In the genomic region with DNA sequence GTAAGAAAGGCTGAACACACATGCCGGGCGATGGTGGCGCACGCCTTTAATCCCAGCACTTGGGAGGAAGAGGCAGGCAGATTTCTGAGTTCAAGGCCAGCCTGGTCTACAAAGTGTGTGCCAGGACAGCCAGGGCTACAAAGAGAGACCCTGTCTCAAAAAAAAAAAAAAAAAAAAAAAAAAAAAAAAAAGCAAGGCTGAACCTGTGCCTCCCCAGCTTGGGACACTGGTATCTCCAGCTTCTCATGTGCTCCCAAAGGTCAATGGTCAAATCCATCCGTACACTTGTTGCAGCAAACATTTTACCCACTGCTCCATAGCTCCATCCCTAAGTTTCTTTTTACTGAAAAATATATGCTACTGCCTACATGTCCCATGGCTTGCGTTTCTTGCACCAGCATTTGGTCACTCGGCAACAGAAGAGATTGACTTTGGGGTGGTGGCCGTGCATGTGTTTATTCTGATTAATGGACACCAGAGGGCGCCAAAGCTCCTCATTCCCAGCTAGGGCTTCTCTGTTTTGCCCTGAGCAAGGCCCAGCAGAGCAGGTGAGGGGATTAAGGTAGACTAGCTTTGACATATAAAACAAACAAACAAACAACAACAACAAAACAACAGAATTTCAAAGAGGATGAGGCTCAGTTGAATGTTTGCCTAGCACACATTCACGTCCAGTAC, we compare ENCODE assay signal across 9 mouse cellular contexts. TPM values are rescaled to one million over a fixed set of nuclear protein-coding genes. Genes with fewer than 3 reads are reported as not detected.
DNase-seq lines count a peak whose midpoint lies in the region; ATAC-seq and TF ChIP-seq lines count a peak whose summit lies in the region.
"Had no signal": no experiment of that assay in that cellular context is flagged by ENCODE, and none has a peak within 500 bp of the region (broad histone marks: within the 10 kb centered on the region; RNA-seq: fewer than 3 reads in every experiment).

No protein-coding gene starts in this region.

- H3K9ac ChIP-seq in intestine, embryonic 16.5 days (ENCODE audit: low read depth, low read length) = no peak overlapping the region
- H3K9ac ChIP-seq in limb, embryonic 11.5 days (ENCODE audit: low read length) = no peak overlapping the region
- H3K9ac ChIP-seq in midbrain, embryonic 12.5 days (replicated peaks) = no peak overlapping the region
- H3K9ac ChIP-seq: embryonic facial prominence, embryonic 12.5 days had no signal

- no peak overlapping the region for H3K4me2 ChIP-seq in intestine, embryonic 16.5 days (ENCODE audit: low read depth, low read length)
- no peak overlapping the region for H3K4me2 ChIP-seq in limb, embryonic 11.5 days (ENCODE audit: low read depth, severe bottlenecking)
- H3K4me2 ChIP-seq in midbrain, embryonic 12.5 days (replicated peaks) = no peak overlapping the region
- H3K4me2 ChIP-seq: embryonic facial prominence, embryonic 12.5 days had no signal

- no peak overlapping the region for H3K4me3 ChIP-seq in intestine, embryonic 16.5 days (ENCODE audit: low read length)
- H3K4me3 ChIP-seq in limb, embryonic 11.5 days (ENCODE audit: low read depth, low read length) = no peak overlapping the region
- H3K4me3 ChIP-seq in midbrain, embryonic 12.5 days = no peak overlapping the region
- H3K4me3 ChIP-seq in spleen, adult 2 months (ENCODE audit: extremely low read depth, insufficient read depth, insufficient read length) = no peak overlapping the region
- H3K4me3 ChIP-seq: embryonic facial prominence, embryonic 12.5 days had no signal

- no peaks in the 10 kb centered on the region for H3K9me3 ChIP-seq in intestine, embryonic 16.5 days (ENCODE audit: control insufficient read depth, low read length)
- no peaks in the 10 kb centered on the region for H3K9me3 ChIP-seq in limb, embryonic 11.5 days (ENCODE audit: control insufficient read depth, low read length)
- H3K9me3 ChIP-seq in midbrain, embryonic 12.5 days = no peaks in the 10 kb centered on the region
- H3K9me3 ChIP-seq: embryonic facial prominence, embryonic 12.5 days had no signal

- 51% methylated on average over 10 of the region's 10 CpGs for WGBS in intestine, embryonic 16.5 days
- 50% methylated on average over 10 of the region's 10 CpGs for WGBS in limb, embryonic 11.5 days
- 47% methylated on average over 10 of the region's 10 CpGs for WGBS in midbrain, embryonic 12.5 days
- WGBS in spleen, adult 2 months = 56% methylated on average over 10 of the region's 10 CpGs

- H3K36me3 ChIP-seq in intestine, embryonic 16.5 days (ENCODE audit: control insufficient read depth, insufficient read depth, low read length) = no peaks in the 10 kb centered on the region
- no peaks in the 10 kb centered on the region for H3K36me3 ChIP-seq in limb, embryonic 11.5 days (ENCODE audit: control insufficient read depth, insufficient read depth, low read length)
- H3K36me3 ChIP-seq in midbrain, embryonic 12.5 days = no peaks in the 10 kb centered on the region
- H3K36me3 ChIP-seq in spleen, adult 2 months (ENCODE audit: control insufficient read depth, insufficient read depth, low read length) = no peaks in the 10 kb centered on the region
- H3K36me3 ChIP-seq: embryonic facial prominence, embryonic 12.5 days had no signal

- peak; percentile 42 to 55 for DNase-seq in urinary bladder, adult 18-20 months (ENCODE audit: low spot score in 2 of 2)
- DNase-seq in urinary bladder, adult 2 months (ENCODE audit: low spot score) = no peak
- peak; percentile 77 for DNase-seq in cerebellum, adult 9-11 months
- peak; percentile 36 to 45 for DNase-seq in gastrocnemius, adult 8-10 months (ENCODE audit: low spot score in 2 of 2)
- DNase-seq in limb, embryonic 11.5 days (ENCODE audit: low spot score) = peak; percentile 84
- DNase-seq in spleen, adult 2 months (ENCODE audit: low read depth in 1 of 2, low spot score in 2 of 2) = peak; percentile 63 to 65

- TF ChIP-seq CTCF in spleen, adult 2 months (IDR thresholded peaks at IDR 0.05; ENCODE audit: extremely low read depth, insufficient read depth, insufficient read length, insufficient replicate concordance) = peak; percentile 67; the same call in 1 of the 2 replicates

- TF ChIP-seq POLR2A in spleen, adult 2 months (IDR thresholded peaks at IDR 0.05; ENCODE audit: low read depth, low read length) = no peak

- no peak overlapping the region for H3K27ac ChIP-seq in intestine, embryonic 16.5 days (ENCODE audit: low read length)
- H3K27ac ChIP-seq in limb, embryonic 11.5 days (replicated peaks; ENCODE audit: low read depth, low read length) = no peak overlapping the region
- H3K27ac ChIP-seq in midbrain, embryonic 12.5 days (replicated peaks) = no peak overlapping the region
- no peak overlapping the region for H3K27ac ChIP-seq in spleen, adult 2 months (ENCODE audit: insufficient read depth, low read length)
- H3K27ac ChIP-seq: embryonic facial prominence, embryonic 12.5 days had no signal

- H3K4me1 ChIP-seq in intestine, embryonic 16.5 days (ENCODE audit: control insufficient read depth, insufficient read depth, low read length) = no peaks in the 10 kb centered on the region
- no peaks in the 10 kb centered on the region for H3K4me1 ChIP-seq in limb, embryonic 11.5 days (ENCODE audit: control insufficient read depth, insufficient read depth, low read length)
- no peaks in the 10 kb centered on the region for H3K4me1 ChIP-seq in midbrain, embryonic 12.5 days
- H3K4me1 ChIP-seq in spleen, adult 2 months (ENCODE audit: control insufficient read depth, insufficient read depth, insufficient read length) = no peaks in the 10 kb centered on the region
- H3K4me1 ChIP-seq: embryonic facial prominence, embryonic 12.5 days had no signal

- peak; percentile 75 for ATAC-seq in intestine, embryonic 16.5 days
- no peak for ATAC-seq in limb, embryonic 11.5 days (ENCODE audit: insufficient number of reproducible peaks, low FRiP score, low TSS enrichment, low read depth)
- peak; percentile 71; the same call in 1 of the 2 replicates for ATAC-seq in midbrain, embryonic 12.5 days (ENCODE audit: low FRiP score, low read depth)

- no peaks in the 10 kb centered on the region for H3K27me3 ChIP-seq in intestine, embryonic 16.5 days (replicated peaks; ENCODE audit: control insufficient read depth, insufficient read depth, low read length)
- H3K27me3 ChIP-seq in limb, embryonic 11.5 days (ENCODE audit: control insufficient read depth, insufficient read depth, low read length) = no peaks in the 10 kb centered on the region
- H3K27me3 ChIP-seq in midbrain, embryonic 12.5 days = no peaks in the 10 kb centered on the region
- no peaks in the 10 kb centered on the region for H3K27me3 ChIP-seq in spleen, adult 2 months (ENCODE audit: control insufficient read depth, insufficient read depth, low read length)
- H3K27me3 ChIP-seq: embryonic facial prominence, embryonic 12.5 days had no signal

RNA-seq across cellular contexts. Expression of a gene that starts 9.2 kb away (rescaled TPM):
- polyA plus RNA-seq in urinary bladder, adult 2 months (2012; rRNA removed) = 29.9 and 33.8 TPM in 2 replicates
- 1 to 10 TPM; 6.2 to 6.7 (median 6.5) TPM for total RNA-seq in gastrocnemius, adult 8-10 months (2022)
- polyA plus RNA-seq in intestine, embryonic 16.5 days (2015; fragmentation: Nextera tagmentation; extraction: Ambion mirVana) = 34.0 and 34.7 TPM in 2 replicates
- 14.0 and 18.0 TPM in 2 replicates for polyA plus RNA-seq in limb, embryonic 11.5 days (2014; fragmentation: Nextera tagmentation; extraction: Ambion mirVana)
- polyA plus RNA-seq in midbrain, embryonic 12.5 days (2016; fragmentation: Nextera tagmentation; extraction: Ambion mirVana) = 20.8 and 21.2 TPM in 2 replicates
- polyA plus RNA-seq in spleen, adult 2 months (2012; rRNA removed) = 22.0 and 29.0 TPM in 2 replicates

RNA-seq across cellular contexts. Expression of a gene that starts 9.3 kb away (rescaled TPM):
- polyA plus RNA-seq in urinary bladder, adult 2 months (2012; rRNA removed) = 30.5 and 32.5 TPM in 2 replicates
- 10 to 100 TPM; 48.2 to 52.3 (median 51.3) TPM for total RNA-seq in gastrocnemius, adult 8-10 months (2022)
- polyA plus RNA-seq in intestine, embryonic 16.5 days (2015; fragmentation: Nextera tagmentation; extraction: Ambion mirVana) = 22.0 and 23.5 TPM in 2 replicates
- 44.1 and 44.9 TPM in 2 replicates for polyA plus RNA-seq in limb, embryonic 11.5 days (2014; fragmentation: Nextera tagmentation; extraction: Ambion mirVana)
- 57.6 and 60.9 TPM in 2 replicates for polyA plus RNA-seq in midbrain, embryonic 12.5 days (2016; fragmentation: Nextera tagmentation; extraction: Ambion mirVana)
- polyA plus RNA-seq in spleen, adult 2 months (2012; rRNA removed) = 14.9 and 17.6 TPM in 2 replicates

RNA-seq across cellular contexts. Expression of a gene that starts 14.1 kb away (rescaled TPM):
- 56.6 and 63.0 TPM in 2 replicates for polyA plus RNA-seq in urinary bladder, adult 2 months (2012; rRNA removed)
- 10 to 100 TPM; 37.3 to 40.9 (median 38.5) TPM for total RNA-seq in gastrocnemius, adult 8-10 months (2022)
- 59.5 and 61.2 TPM in 2 replicates for polyA plus RNA-seq in intestine, embryonic 16.5 days (2015; fragmentation: Nextera tagmentation; extraction: Ambion mirVana)
- 143 and 155 TPM in 2 replicates for polyA plus RNA-seq in limb, embryonic 11.5 days (2014; fragmentation: Nextera tagmentation; extraction: Ambion mirVana)
- polyA plus RNA-seq in midbrain, embryonic 12.5 days (2016; fragmentation: Nextera tagmentation; extraction: Ambion mirVana) = 178 and 189 TPM in 2 replicates
- 30.2 and 44.3 TPM in 2 replicates for polyA plus RNA-seq in spleen, adult 2 months (2012; rRNA removed)

RNA-seq across cellular contexts. Expression of a gene that starts 55.2 kb away (rescaled TPM):
- polyA plus RNA-seq in urinary bladder, adult 2 months (2012; rRNA removed) = 36.1 and 50.3 TPM in 2 replicates
- total RNA-seq in gastrocnemius, adult 8-10 months (2022) = 10 to 100 TPM; 52.5 to 65.9 (median 55.2) TPM
- 14.3 and 15.1 TPM in 2 replicates for polyA plus RNA-seq in intestine, embryonic 16.5 days (2015; fragmentation: Nextera tagmentation; extraction: Ambion mirVana)
- polyA plus RNA-seq in limb, embryonic 11.5 days (2014; fragmentation: Nextera tagmentation; extraction: Ambion mirVana) = 78.9 and 93.7 TPM in 2 replicates
- 65.6 and 69.3 TPM in 2 replicates for polyA plus RNA-seq in midbrain, embryonic 12.5 days (2016; fragmentation: Nextera tagmentation; extraction: Ambion mirVana)
- polyA plus RNA-seq in spleen, adult 2 months (2012; rRNA removed) = 59.3 and 87.8 TPM in 2 replicates
